10 mouse cellular contexts compared by ENCODE assay signal in the genomic region with DNA sequence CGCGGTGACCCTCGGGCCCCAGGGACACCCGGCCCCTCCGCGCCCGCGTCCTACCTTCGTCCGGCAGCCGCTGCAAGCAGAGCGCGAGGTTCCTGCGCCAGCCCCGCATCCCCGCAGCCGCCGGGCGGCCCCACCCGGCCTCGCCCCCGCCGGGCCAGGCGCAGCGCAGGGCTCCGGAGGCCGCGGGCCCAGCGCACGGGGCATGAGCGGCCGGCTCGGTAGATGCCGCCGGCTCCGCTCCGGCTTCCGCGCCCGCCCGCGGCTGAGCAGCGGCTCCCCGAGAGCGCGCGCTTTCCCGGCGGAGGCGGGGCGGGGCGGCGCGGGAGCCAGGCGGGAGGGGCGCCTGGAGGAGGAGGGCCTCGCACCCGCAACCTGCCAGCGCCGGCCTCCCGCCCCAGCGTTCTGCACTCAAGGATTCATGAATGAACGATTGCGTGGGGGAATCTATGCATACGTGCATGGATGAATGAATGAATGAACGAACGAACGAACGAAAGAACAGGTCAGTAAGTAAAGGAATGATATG. TPM values are rescaled to one million over a fixed set of nuclear protein-coding genes. Genes with fewer than 3 reads are reported as not detected.
DNase-seq lines count a peak whose midpoint lies in the region; ATAC-seq and TF ChIP-seq lines count a peak whose summit lies in the region.
"Had no signal": no experiment of that assay in that cellular context is flagged by ENCODE, and none has a peak within 500 bp of the region (broad histone marks: within the 10 kb centered on the region; RNA-seq: fewer than 3 reads in every experiment).

No protein-coding gene starts in this region.

- H3K4me2 ChIP-seq in forebrain, postnatal 0 days (ENCODE audit: low read depth): peak overlapping the region; percentile 89

- TF ChIP-seq CTCF in forebrain, postnatal 0 days (IDR thresholded peaks at IDR 0.05; ENCODE audit: low read depth): no peak

- intact Hi-C loops in gastrocnemius, postnatal 36 days (cut with DNase I): no loop called here
- intact Hi-C loops in heart, postnatal 14 days (cut with DNase I): no loop called here

- no peak for DNase-seq in heart, embryonic 10.5 days (ENCODE audit: low spot score)
- DNase-seq in heart, adult 11 months: no peak
- peak; percentile 34 for DNase-seq in ZHBTc4 (ENCODE audit: low read depth, low spot score)
- peak; percentile 62 for DNase-seq in forebrain, postnatal 0 days
- peak; percentile 45 for DNase-seq in midbrain, embryonic 10.5 days (ENCODE audit: low spot score)
- no peak for DNase-seq in gastrocnemius, postnatal 36 days
- no peak for DNase-seq in heart, postnatal 14 days

- peaks cover 11% of the 10 kb centered on the region for H3K4me1 ChIP-seq in heart, embryonic 10.5 days
- H3K4me1 ChIP-seq in forebrain, postnatal 0 days (ENCODE audit: insufficient read depth): peaks cover 8% of the 10 kb centered on the region; the same call in 1 of the 2 replicates
- H3K4me1 ChIP-seq in midbrain, embryonic 10.5 days: peaks cover 27% of the 10 kb centered on the region

- ATAC-seq in forebrain, postnatal 0 days: peak; percentile 32
- no peak for ATAC-seq in inflammation-experienced regulatory T-cells, adult 6 months

- peak overlapping the region; percentile 66 for H3K9ac ChIP-seq in forebrain, postnatal 0 days

- peaks cover 88% of the 10 kb centered on the region for H3K27me3 ChIP-seq in heart, embryonic 10.5 days (ENCODE audit: insufficient read depth, poor library complexity, severe bottlenecking)
- peaks cover 7% of the 10 kb centered on the region for H3K27me3 ChIP-seq in forebrain, postnatal 0 days (ENCODE audit: insufficient read depth, low read length)
- peaks cover 74% of the 10 kb centered on the region for H3K27me3 ChIP-seq in midbrain, embryonic 10.5 days (ENCODE audit: low read depth, poor library complexity, severe bottlenecking)

- H3K9me3 ChIP-seq in heart, embryonic 10.5 days: no peaks in the 10 kb centered on the region
- H3K9me3 ChIP-seq in forebrain, postnatal 0 days (ENCODE audit: low read length): no peaks in the 10 kb centered on the region
- H3K9me3 ChIP-seq in midbrain, embryonic 10.5 days (replicated peaks): no peaks in the 10 kb centered on the region
- H3K9me3 ChIP-seq: G1E had no signal

- H3K27ac ChIP-seq in heart, embryonic 10.5 days: peak overlapping the region; percentile 69
- peak overlapping the region; percentile 29; the same call in 1 of the 2 replicates for H3K27ac ChIP-seq in forebrain, postnatal 0 days (ENCODE audit: low read depth, low read length)
- peak overlapping the region; percentile 70; the same call in 1 of the 2 replicates for H3K27ac ChIP-seq in midbrain, embryonic 10.5 days (replicated peaks)

- peak overlapping the region; percentile 69 for H3K4me3 ChIP-seq in heart, embryonic 10.5 days
- peak overlapping the region; percentile 60 for H3K4me3 ChIP-seq in forebrain, postnatal 0 days (ENCODE audit: low read depth, low read length)
- peak overlapping the region; percentile 69 for H3K4me3 ChIP-seq in midbrain, embryonic 10.5 days

- no peaks in the 10 kb centered on the region for H3K36me3 ChIP-seq in heart, embryonic 10.5 days
- no peaks in the 10 kb centered on the region for H3K36me3 ChIP-seq in forebrain, postnatal 0 days (ENCODE audit: insufficient read depth)
- H3K36me3 ChIP-seq in midbrain, embryonic 10.5 days: no peaks in the 10 kb centered on the region
- H3K36me3 ChIP-seq: G1E had no signal

- 7% methylated on average over 68 of the region's 69 CpGs for WGBS in heart, embryonic 10.5 days
- 3% methylated on average over 68 of the region's 69 CpGs for WGBS in forebrain, postnatal 0 days
- WGBS in midbrain, embryonic 10.5 days: 5% methylated on average over 69 of the region's 69 CpGs

RNA-seq across cellular contexts. Expression of gene Grip2, which starts 16.6 kb away (rescaled TPM):
- polyA plus RNA-seq in heart, embryonic 10.5 days (2016; fragmentation: Nextera tagmentation; extraction: Ambion mirVana): 5.6 and 9.4 TPM in 2 replicates
- total RNA-seq in forebrain, postnatal 0 days (2014; rRNA removed): 19.9 and 24.9 TPM in 2 replicates
- polyA plus RNA-seq in forebrain, postnatal 0 days (2015; fragmentation: Nextera tagmentation; extraction: Ambion mirVana): 7.7 and 7.8 TPM in 2 replicates
- 0.28 and 0.70 TPM in 2 replicates for polyA plus RNA-seq in midbrain, embryonic 10.5 days (2016; fragmentation: Nextera tagmentation; extraction: Ambion mirVana)
- polyA plus RNA-seq in inflammation-experienced regulatory T-cells, adult 6 months (2017; shearing (Covaris generic)): under 1 TPM; 0.06 to 0.41 (median 0.21) TPM
- total RNA-seq in gastrocnemius, postnatal 36 days (2021): 1 to 10 TPM; 2.4 to 3.3 TPM
- total RNA-seq in heart, postnatal 14 days (2021): 10 to 100 TPM; 12.0 to 12.5 TPM
- total RNA-seq: neutrophil, adult 5-6 weeks had no signal
- polyA plus RNA-seq: G1E had no signal

RNA-seq across cellular contexts. Expression of gene Ccdc174, which starts 34.2 kb away (rescaled TPM):
- 22.1 and 26.2 TPM in 2 replicates for polyA plus RNA-seq in heart, embryonic 10.5 days (2016; fragmentation: Nextera tagmentation; extraction: Ambion mirVana)
- 22.8 and 23.4 TPM in 2 replicates for total RNA-seq in forebrain, postnatal 0 days (2014; rRNA removed)
- polyA plus RNA-seq in forebrain, postnatal 0 days (2015; fragmentation: Nextera tagmentation; extraction: Ambion mirVana): 30.8 and 35.2 TPM in 2 replicates
- polyA plus RNA-seq in midbrain, embryonic 10.5 days (2016; fragmentation: Nextera tagmentation; extraction: Ambion mirVana): 36.0 and 37.5 TPM in 2 replicates
- polyA plus RNA-seq in inflammation-experienced regulatory T-cells, adult 6 months (2017; shearing (Covaris generic)): 10 to 100 TPM; 49.5 to 54.7 (median 50.6) TPM
- 1 to 10 TPM; 7.2 to 8.2 TPM for total RNA-seq in gastrocnemius, postnatal 36 days (2021)
- total RNA-seq in heart, postnatal 14 days (2021): 10 to 100 TPM; 10.1 to 10.9 TPM

RNA-seq across cellular contexts. Expression of gene 4930590J08Rik, which starts 58.9 kb away (rescaled TPM):
- 0.19 and 0.51 TPM in 2 replicates for polyA plus RNA-seq in heart, embryonic 10.5 days (2016; fragmentation: Nextera tagmentation; extraction: Ambion mirVana)
- 1.5 and 3.7 TPM in 2 replicates for total RNA-seq in forebrain, postnatal 0 days (2014; rRNA removed)
- 0.26 and 0.36 TPM in 2 replicates for polyA plus RNA-seq in forebrain, postnatal 0 days (2015; fragmentation: Nextera tagmentation; extraction: Ambion mirVana)
- 0.34 and 0.41 TPM in 2 replicates for polyA plus RNA-seq in midbrain, embryonic 10.5 days (2016; fragmentation: Nextera tagmentation; extraction: Ambion mirVana)
- polyA plus RNA-seq in inflammation-experienced regulatory T-cells, adult 6 months (2017; shearing (Covaris generic)): under 1 TPM; 0.40 to 0.59 (median 0.59) TPM
- 1 to 10 TPM in 1 of 2 experiments, under 1 TPM in 1; 0.81 to 1.1 TPM for total RNA-seq in gastrocnemius, postnatal 36 days (2021)
- under 1 TPM; 0.76 to 0.93 TPM for total RNA-seq in heart, postnatal 14 days (2021)

Comparison
In these comparisons a context has a peak if more than half of its experiments do, and no peak if none do; other contexts are left out.
1. DNase-seq: peak in ZHBTc4 (single experiment), forebrain, postnatal 0 days (single experiment) and midbrain, embryonic 10.5 days (single experiment); none in heart, embryonic 10.5 days (single experiment), heart, adult 11 months (single experiment), gastrocnemius, postnatal 36 days (0 of 2) and heart, postnatal 14 days (0 of 2).
2. Peak in every context shown above with its lines, with median percentiles within 50 percentile points of each other: H3K27ac ChIP-seq and H3K4me3 ChIP-seq.